Mouse (Mus musculus) granulocyte monocyte progenitor cell, adult 5-6 weeks (primary cell): ENCODE measurements around the gene Hhatl. TPM values are rescaled to one million over a fixed set of nuclear protein-coding genes. Genes with fewer than 3 reads are reported as not detected.
A peak's percentile ranks its signal among the peaks of the same experiment; 100 is the strongest.

ENCODE experiments used
- ATAC-seq: replicated peaks from 2 replicates; pipeline ENCODE4 v1.8.0; 2016; ENCODE audit warnings: mild to moderate bottlenecking, moderate TSS enrichment, inconsistent platforms; ENCODE audit not compliant: poor library complexity, severe bottlenecking
- total RNA-seq, 2 experiments: library from RNA; stranded (forward) in 1 of 2; stranded (reverse) in 1 of 2; fragments of 200-712, 200-1000 nt in 1 of 2; fragments of >200 nt in 1 of 2; fragmentation: Nextera tagmentation in 1 of 2; gene quantifications; 2 replicates each; pipeline ENCODE4 v1.2.3; 2014 to 2017

Gene Hhatl
- total RNA-seq (2014; fragmentation: Nextera tagmentation), result not detected in 2 replicates
- total RNA-seq (2017), result not detected in 2 replicates

DNA sequence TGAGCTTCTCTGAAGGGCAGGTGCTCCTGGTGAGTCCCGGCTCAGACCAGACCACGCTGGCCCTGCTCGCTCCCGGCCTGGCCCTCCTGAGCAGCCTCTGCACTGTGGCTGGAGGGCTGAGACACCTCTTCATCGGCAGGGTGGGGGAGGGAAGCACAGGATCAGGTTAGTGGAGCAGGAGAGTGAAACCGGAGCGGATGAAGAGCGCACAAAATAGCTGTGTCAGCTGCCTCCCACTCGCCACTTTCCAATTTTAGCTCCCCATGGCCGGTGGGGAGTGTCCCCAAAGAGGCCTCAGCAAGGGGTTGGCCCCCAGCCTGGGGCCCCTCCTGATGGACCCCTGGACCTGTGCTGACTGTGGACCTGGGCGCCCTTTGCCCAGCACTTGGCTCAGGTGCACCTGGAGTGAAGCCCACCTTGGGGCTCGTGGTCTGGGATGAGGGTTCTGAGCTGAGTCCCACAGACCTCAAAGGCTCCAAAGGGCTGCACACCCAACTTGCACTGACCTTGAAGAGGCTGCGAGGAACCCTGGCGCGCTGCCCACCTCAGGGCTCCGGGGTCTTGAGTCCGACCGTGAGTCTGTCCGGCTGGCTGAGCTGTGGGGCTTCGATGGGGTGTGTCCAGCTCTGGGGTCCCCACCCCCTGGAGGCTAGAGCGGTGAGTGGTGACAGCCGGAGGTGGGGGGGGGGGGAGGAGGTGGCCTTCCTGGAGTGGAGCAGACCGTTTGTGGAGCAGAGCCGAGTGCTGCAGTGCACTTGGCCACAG, at the start of gene Hhatl:
TSS of gene Hhatl (minus strand) at position 751 of the 765 bp plus-strand sequence.
- ATAC-seq, result no peak

DNA sequence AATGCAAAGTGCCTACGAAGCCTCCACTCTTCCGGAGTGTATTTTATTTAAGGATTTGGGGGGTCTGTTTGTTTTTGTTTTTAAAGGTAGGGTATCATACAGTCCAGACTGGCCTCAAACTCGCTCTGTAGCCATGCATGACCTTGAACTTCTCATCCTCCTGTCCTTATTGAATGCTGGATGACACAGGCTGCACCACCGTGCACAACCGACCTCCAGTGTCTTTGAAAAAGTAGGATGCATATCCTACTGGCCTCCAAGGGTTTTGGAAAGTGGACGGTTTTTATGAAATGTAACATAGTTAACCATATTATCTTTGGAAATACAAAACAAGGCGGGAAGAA, 47.3 kb upstream of the Hhatl start:
- ATAC-seq, result 0 out of 2 replicates have a peak, but pooled peaks have one; percentile 5

DNA sequence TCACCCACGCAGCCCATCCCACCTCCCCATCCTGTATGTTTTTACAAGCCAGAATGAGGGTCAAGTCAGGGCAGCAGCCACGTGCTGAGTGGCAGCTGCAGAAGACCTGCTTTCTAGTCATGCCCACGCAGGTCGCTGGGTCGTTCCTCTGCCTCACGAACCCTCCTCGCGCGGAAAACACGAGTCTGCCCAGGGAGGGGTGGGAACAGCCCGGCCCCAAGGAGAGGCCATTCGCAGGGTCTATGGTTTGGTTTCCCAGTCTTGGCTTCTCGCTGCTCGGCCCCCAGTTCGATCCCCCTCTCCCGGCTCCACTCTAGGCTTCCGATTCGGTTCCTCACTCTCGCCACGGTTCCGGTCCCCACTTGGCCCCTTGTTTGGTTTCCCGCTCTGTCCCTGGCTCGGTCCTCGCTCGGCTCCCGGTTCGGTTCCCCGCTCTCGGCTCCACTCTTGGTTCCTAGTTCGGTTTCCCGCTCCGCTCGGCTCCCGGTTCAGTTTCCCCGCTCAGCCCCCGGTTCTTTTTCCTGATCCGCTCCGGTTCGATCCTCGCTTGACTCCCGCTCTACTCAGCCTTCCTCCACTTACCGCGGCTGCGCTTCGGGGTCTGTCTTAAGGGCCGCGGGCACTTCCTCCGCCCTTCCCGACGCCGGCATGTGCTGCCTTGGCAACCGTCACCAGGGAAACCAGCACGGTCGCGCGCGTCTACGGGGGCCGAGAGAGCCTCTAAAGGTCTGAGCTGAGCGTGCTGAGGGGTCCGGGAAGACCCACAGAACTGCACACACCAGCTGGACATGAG, 46.7 kb upstream of the Hhatl start, which contains the start of gene Ccdc13:
TSS of gene Ccdc13 (minus strand) at position 633 of the 793 bp plus-strand sequence.
- ATAC-seq, result peak; percentile 88

DNA sequence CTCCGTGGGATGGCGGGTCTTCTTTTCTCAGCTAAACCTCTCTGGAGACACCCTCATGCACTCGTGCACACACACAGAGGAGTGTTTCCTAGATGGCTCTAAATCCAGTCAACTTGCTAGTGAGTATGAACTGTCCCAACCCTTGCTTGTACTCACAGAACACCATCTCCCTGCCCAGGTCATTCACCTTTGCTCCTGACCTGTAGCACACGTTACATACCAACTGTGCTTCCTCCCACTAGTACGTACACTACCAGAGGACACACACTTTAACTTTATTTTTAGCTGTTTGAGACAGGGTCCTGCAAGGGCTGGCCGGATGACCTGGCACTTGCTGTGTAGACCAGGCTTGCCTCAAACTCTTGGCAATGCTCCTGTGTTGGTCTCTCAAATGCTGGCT, 45.7 kb upstream of the Hhatl start:
- ATAC-seq, result no peak

DNA sequence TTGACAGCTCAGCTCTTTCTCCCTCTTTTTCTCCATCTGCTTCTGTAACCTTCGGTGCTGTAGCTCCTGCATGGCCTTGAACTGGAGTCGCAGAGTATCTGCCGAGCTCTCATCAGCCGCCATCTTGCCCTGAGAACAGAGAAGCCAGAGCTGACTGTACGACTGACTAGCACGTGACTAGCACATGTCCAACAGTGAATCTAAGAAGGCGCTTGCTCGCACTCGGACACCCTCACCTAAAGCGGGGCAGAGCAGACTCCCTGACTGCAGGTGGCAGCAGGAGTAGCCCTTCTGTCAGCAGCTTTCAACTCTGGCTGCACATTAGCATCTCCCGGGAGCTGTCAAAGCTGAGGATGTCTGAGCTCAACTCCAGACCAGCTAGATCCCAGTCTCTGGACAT, 41.5 kb upstream of the Hhatl start:
- ATAC-seq, result no peak

DNA sequence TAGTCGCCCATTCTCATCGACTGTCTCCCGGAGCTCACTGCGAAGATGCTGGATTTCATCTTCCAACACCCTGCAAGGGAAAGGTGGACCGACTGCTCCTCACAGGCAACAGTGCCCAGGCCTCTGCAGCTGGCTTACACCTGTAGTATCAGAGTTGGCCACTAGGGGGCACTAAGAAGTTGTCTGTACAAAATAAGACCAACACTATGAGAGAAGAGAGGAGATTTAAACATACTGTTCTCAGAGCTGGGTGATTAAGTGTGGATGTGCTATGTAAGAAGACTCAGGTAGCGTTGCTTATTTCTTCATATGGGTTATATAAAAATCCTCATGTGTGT, 38.6 kb upstream of the Hhatl start:
- ATAC-seq, result peak; percentile 58

DNA sequence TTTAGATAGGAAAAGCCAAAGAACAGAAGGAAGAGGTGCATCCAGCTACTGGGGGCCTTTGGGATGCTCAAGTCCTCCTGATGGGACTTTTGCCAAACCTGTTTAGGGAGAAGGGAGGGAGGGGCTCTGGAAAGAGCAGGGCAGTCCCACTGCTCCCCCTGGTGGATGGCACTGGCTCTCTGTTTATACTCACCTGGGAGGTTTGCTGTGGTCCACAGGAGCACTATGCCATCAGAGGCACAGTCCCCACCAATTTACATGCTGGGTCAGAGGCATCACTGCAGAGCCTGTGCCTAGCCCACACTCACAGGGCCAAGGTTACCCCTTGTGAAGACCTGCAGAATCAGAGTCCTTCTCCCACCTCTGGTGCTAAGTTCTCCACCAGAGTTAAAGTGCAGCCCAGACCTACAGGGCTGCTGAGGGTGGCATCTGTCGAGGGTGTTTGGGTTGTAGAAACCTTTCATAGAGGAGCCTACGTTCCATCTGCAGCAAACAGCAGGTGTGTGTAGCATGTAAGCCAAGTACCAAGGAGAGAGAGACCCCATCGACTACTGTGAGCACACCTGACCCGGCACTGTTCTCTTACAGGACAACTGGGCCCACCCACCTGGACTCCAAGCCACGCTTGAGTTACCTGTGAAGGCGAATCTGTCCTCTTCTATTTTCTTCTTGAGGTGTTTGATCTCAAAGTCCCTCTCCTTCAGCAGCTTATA, 38.1 kb upstream of the Hhatl start:
- ATAC-seq, result 0 out of 2 replicates have a peak, but pooled peaks have one; percentile 27

DNA sequence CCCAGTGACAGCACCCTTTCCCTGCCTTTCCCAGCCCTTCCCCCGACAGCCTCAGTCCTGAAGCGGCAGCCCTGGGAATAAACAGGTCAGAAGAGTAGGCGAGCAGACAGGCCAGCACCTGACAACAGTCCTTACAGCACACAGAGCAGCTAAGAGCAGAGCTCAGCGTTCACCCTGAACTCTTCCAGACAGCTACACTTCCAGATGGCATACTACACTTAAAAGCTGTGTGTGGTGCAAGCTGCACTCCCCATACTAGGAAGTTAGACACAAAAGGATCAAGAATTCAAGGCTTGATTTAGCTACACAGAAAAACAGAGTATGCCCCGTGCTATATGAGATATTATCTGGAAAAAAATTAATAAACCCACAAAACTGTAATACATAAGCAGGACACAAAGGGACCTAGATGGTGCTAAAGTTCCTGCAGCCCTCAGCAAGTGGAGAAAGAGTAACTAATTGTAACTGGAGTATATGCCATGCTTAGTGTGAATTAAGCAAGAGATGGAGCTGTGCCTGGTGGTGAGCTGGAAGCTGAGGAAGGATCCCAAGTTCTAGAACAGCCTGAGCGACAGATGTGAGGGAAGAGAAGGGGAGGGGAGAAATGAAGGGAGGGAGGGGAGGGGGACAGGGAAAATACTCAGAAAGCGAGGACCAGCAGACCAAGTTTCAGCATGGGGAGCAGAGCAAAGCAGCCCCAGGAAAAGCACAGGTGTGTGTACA, 37.1 kb upstream of the Hhatl start:
- ATAC-seq, result no peak

DNA sequence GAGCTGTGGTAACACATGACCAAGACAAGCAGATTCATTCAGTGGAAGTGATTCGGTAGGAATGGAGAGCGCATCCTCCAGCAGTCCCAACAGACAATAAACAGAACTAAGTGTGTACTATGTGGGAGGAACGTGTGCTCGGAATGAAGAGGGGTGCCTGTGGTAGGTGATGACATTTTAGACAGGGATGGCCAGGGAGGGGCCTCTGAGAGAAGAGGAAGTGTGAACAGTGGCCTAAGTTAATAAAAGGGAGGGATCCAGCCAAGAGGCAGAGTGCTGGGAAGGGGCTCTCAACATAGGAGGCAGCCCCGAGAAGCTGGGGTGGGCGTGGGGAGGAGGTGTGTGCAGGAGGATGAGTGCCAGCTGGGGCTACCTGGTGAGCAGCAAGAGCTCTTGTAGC, 36.0 kb upstream of the Hhatl start:
- peak; percentile 71 for ATAC-seq

DNA sequence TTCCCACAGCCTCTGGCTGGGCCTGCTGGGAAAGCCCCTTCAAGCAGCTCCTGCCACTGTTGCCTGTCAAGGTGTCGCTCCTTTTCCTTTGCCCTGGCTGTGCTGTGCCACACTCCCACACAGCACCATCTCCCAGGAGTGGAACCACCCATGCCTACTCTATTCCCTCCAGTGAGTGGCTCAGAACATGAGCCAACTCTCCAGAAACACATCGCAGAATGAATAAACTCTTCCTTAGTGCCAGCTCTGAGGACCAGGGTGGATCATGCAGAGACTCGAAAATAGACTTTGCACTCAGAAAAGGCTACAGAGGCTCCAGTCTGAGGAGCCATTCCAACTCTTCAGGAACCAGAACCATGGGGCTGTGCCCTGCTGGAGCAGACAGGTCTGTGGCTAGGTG, 34.0 kb upstream of the Hhatl start:
- no peak for ATAC-seq

DNA sequence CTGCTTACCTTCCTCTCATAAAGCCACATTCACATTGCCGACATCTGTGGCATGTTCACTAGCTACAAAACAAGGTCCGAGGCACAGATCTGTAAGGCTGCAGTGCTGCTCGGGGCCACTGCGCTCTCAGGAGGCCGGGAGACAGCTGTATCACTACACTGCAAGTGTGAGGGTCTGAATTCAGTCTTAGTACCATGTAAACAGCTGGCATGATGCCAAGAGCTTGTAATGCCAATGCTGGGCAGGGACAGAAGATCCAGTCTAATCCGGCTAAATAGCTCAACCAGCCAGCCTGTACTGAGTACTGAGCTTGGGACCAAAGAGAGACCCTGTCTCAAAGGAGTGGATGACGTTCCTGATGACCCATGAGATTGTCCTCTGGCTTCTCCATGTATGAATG, 31.7 kb upstream of the Hhatl start:
- ATAC-seq, result no peak

DNA sequence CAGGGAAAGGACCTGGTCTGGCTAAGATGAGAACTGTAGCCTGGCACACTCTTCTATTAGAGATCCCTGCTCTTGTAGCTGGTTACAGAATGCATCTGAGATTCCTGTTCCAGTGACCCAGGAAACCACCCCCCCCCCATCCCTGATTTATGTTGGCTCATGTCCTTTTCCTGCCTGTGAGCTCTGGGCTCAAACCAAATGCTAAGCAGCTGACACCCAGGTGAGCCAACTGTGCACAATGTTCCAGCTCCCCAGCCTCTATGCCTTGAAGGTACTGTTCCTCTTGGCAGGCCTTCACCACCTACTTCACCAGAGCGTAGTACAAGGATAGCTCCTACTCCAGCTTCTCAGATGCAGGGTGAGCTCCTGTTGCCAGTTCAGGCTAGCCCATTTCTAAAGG, 30.7 kb upstream of the Hhatl start:
- no peak for ATAC-seq

DNA sequence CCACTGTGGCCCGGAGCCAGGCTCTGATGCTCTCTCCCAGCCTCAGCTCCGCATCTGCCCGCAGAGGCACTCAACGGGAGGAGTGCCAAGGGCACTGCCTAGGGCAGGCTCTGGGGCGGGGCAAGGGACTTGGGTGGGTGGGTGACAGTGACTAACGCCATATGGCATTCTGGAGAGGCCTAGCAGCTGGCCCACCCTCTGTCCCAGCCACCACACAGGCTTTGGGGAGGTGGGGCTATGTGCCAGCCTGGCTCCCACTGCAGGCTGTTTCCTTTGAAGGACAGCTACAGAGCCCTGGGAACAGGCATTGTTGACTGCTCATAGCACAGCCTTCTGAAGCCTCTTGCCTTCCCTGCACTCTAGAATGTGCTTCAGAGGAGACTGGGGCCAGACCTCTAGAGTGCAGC, 30.3 kb upstream of the Hhatl start:
- no peak for ATAC-seq

DNA sequence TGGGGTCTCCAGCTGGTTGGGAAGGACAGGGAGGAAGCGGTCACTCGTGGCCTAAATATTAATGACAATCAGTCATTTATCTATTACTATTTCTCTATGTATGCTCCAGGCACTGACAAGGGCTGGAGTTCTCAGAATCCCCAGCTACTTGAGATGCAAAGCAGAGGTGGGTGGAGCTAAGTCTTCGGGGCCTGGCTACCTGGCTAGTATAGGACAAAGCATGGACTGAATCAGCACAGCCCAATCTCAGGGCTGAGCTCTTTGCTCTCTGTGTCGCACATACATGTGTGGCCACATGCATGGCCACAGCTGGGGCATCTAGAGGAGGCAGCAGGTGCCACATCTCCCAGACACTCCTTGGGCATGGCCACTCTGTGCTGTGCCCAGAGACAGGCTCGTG, 28.5 kb upstream of the Hhatl start:
- ATAC-seq, result no peak

DNA sequence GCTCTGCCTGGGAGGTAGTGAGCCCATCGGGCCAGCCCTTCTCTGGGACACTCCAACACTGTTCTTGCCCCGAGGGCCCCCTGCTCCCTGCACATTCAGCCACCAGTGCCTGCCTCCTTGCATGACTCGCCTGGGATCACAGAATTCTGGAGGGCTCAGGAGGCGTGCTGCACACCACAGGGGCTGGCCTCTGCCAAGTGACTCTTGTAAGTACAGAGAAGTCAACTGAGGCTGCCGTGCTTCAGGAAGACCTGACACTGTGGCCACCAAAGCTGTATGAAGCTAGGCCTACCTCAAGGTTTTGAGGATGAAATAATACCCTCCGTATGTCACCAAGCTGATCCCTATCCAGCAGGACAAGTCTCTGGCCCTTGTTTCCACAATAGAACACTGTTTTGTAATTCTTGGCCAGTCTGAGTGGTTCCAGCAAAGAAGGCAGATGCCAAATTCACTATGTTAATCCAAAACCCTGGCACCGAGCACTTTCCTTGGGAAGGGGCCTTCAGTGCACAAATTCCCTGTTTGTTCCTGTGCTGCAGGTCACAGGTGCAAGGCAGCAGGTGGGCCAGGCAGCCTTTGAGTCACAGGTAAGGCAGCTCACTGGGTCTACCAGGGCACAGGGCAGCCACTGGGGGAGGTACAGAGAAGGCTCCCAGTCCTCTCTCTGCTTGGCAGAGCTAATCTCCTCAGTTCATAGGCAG, 27.6 kb upstream of the Hhatl start:
- no peak for ATAC-seq

DNA sequence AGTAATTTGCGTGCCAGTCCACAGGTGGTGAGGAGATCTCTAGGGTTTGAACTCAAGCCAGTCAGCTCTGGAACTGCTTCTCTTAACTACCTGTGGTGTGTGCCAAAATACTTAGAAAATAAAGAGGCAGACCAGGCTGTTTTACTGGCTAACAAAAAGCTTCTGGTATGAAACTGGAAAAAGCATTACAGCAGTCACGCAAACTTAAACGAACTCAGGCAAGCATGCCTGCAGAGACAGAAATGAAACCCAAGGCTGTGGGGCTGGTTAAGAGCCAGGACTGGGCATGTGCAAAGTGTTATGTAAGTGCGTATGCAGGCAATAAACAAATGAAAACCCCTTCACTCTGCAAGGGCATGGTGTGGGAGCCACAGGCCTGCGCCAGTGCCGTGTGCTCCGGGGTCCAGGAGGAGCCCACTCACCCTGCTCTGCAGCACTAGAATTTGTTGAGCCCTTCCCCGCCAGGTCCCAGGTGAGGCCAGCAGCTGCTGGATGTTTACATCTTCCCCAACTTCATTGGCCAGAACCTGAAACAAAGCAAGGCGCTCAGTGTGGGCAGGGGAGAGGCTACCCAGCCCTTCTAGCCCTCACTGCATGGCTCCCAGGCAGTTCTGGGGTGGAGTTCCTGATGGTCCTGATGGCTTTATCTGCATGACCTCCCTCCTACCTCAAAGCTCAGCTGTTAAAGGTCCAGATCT, 26.9 kb upstream of the Hhatl start:
- ATAC-seq, result no peak

DNA sequence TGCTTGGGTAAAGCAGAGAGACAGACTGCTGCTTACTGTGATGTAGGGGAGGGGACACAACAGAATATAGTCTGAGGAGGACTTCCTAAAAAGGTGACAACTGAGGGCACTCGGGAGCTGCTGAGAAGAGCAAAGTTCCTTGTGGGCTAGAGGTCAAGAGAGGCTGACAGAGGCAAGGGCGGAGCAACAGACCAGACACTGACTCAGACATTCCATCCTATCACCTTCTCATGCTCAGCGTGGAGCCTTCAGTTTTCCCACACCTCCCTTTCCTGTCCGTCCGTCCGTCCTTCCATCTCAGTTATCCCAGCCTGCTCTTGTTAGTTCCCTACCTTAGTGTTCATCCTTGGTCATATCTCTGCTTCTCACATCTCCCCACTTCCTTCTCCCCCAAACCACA, 22.9 kb upstream of the Hhatl start:
- no peak for ATAC-seq

DNA sequence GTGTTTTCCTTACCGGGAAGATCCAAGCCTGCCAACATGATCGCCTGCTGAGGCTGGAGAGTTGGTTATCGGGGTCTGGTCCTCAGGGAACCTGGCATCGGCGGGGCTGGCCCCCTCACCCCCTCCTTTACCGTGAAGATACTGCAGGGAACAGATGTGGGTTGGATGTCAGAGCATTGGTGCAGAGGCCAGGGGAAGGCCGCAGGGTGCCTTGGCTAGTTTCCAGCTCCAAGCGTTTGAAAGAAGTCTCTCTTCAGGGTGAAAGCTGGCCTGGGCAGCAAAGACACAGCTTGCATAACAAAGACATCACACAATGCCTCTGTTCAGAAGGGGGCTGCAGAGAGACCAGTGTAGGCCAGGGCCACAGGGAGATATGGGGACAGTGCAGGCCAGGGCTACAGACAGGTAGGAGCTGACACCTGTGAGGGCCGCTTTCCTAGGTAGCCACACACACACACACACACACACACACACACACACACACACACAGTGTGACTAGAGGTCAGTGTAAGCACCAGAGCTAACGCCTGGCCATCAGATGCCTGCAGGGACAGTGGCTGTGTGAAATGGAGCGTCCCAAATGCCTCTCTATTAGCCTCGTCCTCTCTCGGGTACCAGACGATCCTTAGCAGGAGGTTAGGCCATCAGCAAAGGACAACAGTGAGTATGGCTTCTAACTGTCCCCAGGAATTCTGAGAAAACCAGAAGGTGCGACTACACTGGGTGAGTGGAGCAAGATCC, 17.9 kb upstream of the Hhatl start:
- ATAC-seq, result no peak

DNA sequence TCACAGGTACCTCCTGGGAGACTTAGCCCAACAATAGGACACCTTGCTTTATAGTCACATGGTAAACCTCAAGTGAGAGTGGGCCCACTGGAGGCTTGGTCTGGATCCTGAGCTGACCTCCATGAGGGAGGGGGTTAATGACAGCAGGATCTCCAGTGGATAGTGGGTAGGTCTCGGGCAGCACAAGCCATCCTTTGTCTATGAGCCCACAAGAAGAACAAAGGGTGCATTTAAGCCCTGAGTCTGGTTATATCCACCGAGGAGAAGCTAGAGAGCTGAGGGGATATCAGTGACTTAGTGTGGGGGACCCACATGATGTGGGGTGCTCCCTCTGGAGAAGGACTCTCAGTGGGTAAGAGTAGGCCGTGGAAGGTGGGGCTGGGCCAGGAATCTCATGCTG, 16.2 kb upstream of the Hhatl start:
- ATAC-seq, result no peak
